Mouse (Mus musculus) heart, embryonic 15.5 days (tissue): Measurements from ENCODE around the gene Rasa2. TPM values are rescaled to one million over a fixed set of nuclear protein-coding genes. Genes with fewer than 3 reads are reported as not detected.
"Not testable (repeated sequence)": the region's sequence is repeated elsewhere in the genome, so short reads cannot be mapped to it uniquely, and the experiment has no call there.

ENCODE experiments used
- ATAC-seq: fragments of 200-750 bp; cut with Nextera tagmentation; replicated peaks from 2 replicates; pipeline ENCODE4 v1.8.0; 2017; ENCODE audit warnings: low read depth, moderate TSS enrichment; ENCODE audit not compliant: insufficient number of reproducible peaks, insufficient read depth, low FRiP score
- H3K27ac ChIP-seq: fragments of 300-500 bp; sonication (generic); 2 replicates; pipeline ENCODE4 v1.5.1; 2015; ENCODE audit warnings: mild to moderate bottlenecking, inconsistent platforms
- H3K27me3 ChIP-seq: fragments of 300-500 bp; sonication (generic); 2 replicates; pipeline ENCODE4 v1.6.1; 2015; ENCODE audit warnings: inconsistent platforms
- H3K36me3 ChIP-seq: fragments of 300-500 bp; sonication (generic); 2 replicates; pipeline ENCODE4 v1.6.1; 2015; ENCODE audit warnings: mild to moderate bottlenecking, inconsistent platforms
- H3K4me1 ChIP-seq: fragments of 300-500 bp; sonication (generic); replicated peaks from 2 replicates; pipeline ENCODE4 v1.6.1; 2015; ENCODE audit warnings: inconsistent platforms
- H3K4me2 ChIP-seq: fragments of 300-500 bp; sonication (generic); 2 replicates; pipeline ENCODE4 v1.6.1; 2015; ENCODE audit warnings: inconsistent platforms, mild to moderate bottlenecking, moderate library complexity
- H3K4me3 ChIP-seq: fragments of 300-500 bp; sonication (generic); 2 replicates; pipeline ENCODE4 v1.5.1; 2015; ENCODE audit warnings: mild to moderate bottlenecking, inconsistent platforms
- H3K9ac ChIP-seq: fragments of 300-500 bp; sonication (generic); 2 replicates; pipeline ENCODE4 v1.6.1; 2015; ENCODE audit warnings: mild to moderate bottlenecking, inconsistent platforms
- H3K9me3 ChIP-seq: fragments of 300-500 bp; sonication (generic); replicated peaks from 2 replicates; pipeline ENCODE4 v1.6.1; 2016; ENCODE audit warnings: inconsistent platforms
- WGBS: fragments of 180-500 bp; shearing (Covaris S2); methylation state at CpG from one replicate; pipeline ENCODE4 v1.1.7; 2015; ENCODE audit warnings: mixed read lengths; 5-methylcytosine and 5-hydroxymethylcytosine counted together
- polyA plus RNA-seq: library from polyadenylated mRNA; unstranded; fragments of >200 nt; fragmentation: Nextera tagmentation; extraction: Ambion mirVana; gene quantifications from 2 replicates; pipeline ENCODE4 v1.2.1, GENCODE M21; 2015

Rasa2 gene
- polyA plus RNA-seq, 1 experiment from 2014 or later, result 13.1 TPM

DNA sequence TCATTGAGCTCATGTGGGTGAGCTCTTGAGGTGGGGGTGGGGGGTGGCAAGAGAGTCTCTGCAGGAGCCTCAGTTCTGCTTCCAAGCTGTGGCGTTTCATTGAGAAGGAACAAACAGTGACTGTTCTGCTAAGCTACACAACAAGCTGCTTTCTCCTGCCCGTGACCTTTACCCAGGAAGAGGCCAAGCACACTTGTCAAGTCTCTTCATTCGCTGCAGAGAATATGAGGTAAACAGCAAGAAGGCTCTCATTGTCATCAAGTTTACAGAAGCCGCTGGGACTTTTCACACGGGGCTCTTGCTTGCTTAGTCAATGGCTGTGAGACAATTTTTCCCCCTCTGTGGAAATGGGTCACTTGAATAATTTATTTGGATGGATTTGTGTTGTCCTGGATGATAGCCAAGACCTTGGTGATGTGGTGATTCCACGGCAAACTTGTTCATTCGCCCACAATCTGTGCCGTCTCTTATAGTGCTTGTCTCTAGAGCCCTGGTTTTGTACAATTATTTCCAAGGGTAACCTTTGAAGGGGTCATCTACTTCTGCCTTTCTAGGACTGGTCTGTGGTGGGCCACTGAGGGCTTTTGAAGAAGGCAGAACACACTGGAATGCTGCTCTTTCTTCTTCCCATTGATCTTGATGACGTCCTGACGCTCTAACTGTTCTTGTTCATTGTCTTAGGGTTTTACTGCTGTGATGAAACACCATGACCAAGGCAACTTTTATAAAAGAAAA is 29.3 kb upstream of the Rasa2 start:
- Histone ChIP-seq H3K9me3 (no peaks in the 10 kb centered on the region), H3K4me3 (no peak overlapping the region), H3K36me3 (no peaks in the 10 kb centered on the region), H3K4me1 (no peaks in the 10 kb centered on the region), H3K4me2 (no peak overlapping the region), H3K27ac (no peak overlapping the region), H3K27me3 (no peaks in the 10 kb centered on the region), H3K9ac (no peak overlapping the region)
- 77% methylated on average over 10 of the region's 10 CpGs for WGBS
- no peak for ATAC-seq

DNA sequence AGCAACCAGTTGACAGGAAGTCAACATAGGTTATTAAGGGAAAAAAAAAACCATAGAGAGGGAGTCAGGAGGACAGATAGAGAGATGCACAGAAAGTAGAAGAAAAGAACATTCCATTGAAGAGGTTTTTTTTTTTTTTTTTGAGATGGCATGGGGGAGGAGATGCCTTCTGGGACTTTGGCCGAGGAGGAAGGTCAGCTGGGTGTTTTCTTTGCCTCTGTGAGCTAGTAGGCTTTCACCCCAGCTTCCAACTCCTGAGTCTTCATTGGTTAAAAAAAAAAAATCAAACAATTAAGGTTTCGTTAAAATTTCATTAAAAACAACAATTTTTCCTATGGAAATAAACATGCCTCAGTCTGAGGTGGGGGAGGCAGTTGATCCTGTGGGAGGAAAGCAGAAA is 28.4 kb upstream of the Rasa2 start:
- H3K9ac ChIP-seq, result no peak overlapping the region
- no peaks in the 10 kb centered on the region for H3K27me3 ChIP-seq
- H3K4me3 ChIP-seq, result no peak overlapping the region
- 76% methylated on average over 2 of the region's 2 CpGs for WGBS
- no peaks in the 10 kb centered on the region for H3K36me3 ChIP-seq
- no peaks in the 10 kb centered on the region for H3K9me3 ChIP-seq
- no peak for ATAC-seq
- no peaks in the 10 kb centered on the region for H3K4me1 ChIP-seq
- H3K27ac ChIP-seq, result no peak overlapping the region
- H3K4me2 ChIP-seq, result no peak overlapping the region

DNA sequence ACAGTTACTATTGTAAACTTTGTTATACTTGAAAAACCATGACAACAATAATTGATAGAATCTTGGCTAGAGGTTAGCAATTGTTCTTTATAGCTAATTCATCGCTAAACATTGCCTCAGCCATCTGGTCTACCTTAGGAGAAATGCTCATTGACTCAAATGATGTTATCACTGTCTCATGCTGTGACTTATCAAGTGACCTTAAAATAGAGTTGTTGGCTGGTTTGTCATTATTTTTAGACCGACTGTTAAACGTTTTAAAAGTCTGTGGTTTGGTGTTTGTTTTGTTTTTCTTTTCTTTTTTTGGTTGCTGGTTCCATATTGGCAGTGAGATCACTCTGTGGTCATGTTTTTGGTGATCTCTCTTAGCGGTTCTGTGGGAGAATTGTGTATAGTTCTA is 22.1 kb upstream of the Rasa2 start:
- WGBS, result 39% methylated on average over 4 of the region's 4 CpGs
- no peaks in the 10 kb centered on the region for H3K4me1 ChIP-seq
- H3K27ac ChIP-seq, result no peak overlapping the region
- no peak overlapping the region for H3K9ac ChIP-seq
- ATAC-seq, result no peak
- no peak overlapping the region for H3K4me2 ChIP-seq
- no peak overlapping the region for H3K4me3 ChIP-seq
- H3K9me3 ChIP-seq, result no peaks in the 10 kb centered on the region
- no peaks in the 10 kb centered on the region for H3K36me3 ChIP-seq
- no peaks in the 10 kb centered on the region for H3K27me3 ChIP-seq

DNA sequence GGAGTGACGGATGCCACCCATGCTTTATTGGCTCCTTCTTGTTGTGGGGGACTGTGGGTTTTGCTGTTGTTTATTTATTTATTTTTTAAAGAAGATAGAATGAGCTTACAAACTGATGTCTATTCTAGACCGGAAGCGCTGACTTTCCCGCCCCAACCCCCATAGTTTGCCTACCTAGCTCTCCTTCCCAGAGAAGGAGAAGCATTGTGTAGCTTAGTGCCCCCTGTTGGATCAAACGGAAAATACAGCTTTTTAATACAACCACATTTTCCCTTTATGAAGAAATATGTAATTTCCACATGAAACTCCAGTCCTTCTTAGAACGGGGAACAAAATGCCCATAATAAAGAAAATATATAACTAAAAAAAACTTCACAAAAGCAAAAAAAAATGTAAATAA is 21.3 kb upstream of the Rasa2 start:
- 66% methylated on average over 6 of the region's 6 CpGs for WGBS
- Histone ChIP-seq H3K4me3 (no peak overlapping the region), H3K9ac (no peak overlapping the region), H3K4me2 (no peak overlapping the region), H3K9me3 (no peaks in the 10 kb centered on the region), H3K27me3 (no peaks in the 10 kb centered on the region), H3K4me1 (no peaks in the 10 kb centered on the region), H3K36me3 (no peaks in the 10 kb centered on the region), H3K27ac (no peak overlapping the region)
- ATAC-seq, result no peak

DNA sequence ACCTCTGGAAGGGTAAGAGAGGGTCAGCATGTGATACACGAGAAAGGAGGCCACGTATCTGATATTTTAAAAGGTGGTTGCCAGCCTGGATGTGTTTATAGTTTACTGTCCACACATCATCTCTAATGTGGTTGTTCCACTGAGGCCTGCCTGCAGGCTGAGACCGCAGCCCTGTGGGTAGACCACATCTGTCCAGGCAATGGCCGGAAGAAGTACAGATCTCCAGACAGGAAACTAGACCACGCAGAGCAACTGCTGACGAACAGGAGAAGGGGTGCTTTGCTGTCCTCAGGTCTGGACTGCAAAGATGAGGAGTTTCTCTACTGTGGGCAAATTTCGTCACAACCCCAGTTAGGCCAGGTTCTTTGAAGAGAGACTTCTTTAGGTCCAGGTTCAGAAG is 19.4 kb upstream of the Rasa2 start:
- no peak for ATAC-seq
- Histone ChIP-seq H3K27ac (no peak overlapping the region), H3K4me3 (no peak overlapping the region), H3K4me1 (no peaks in the 10 kb centered on the region), H3K4me2 (no peak overlapping the region), H3K9me3 (no peaks in the 10 kb centered on the region), H3K36me3 (no peaks in the 10 kb centered on the region), H3K27me3 (no peaks in the 10 kb centered on the region), H3K9ac (no peak overlapping the region)
- 72% methylated on average over 7 of the region's 7 CpGs for WGBS

DNA sequence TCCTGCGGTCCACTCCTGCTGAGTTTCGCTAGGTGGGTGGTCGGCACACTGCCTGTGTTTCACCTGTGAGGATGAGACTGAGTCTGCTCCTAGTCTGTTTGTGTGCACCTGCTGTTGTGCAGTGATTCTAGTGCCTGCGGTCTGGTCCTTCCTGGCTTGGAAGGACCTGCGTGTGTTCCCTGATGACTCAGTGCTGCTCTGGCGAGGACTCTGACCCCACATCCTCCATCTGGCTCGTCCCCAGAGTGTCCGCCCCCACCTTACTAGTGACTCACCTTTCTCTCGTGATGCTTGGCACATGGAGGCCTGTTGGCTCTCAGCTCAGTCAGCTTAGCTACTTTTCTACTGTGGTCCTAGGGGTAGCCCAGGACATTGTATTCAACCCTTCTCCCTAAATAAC is 18.5 kb upstream of the Rasa2 start:
- H3K27me3 ChIP-seq, result no peaks in the 10 kb centered on the region
- no peak for ATAC-seq
- 59% methylated on average over 9 of the region's 9 CpGs for WGBS
- no peaks in the 10 kb centered on the region for H3K9me3 ChIP-seq
- no peaks in the 10 kb centered on the region for H3K4me1 ChIP-seq
- no peak overlapping the region for H3K4me2 ChIP-seq
- no peaks in the 10 kb centered on the region for H3K36me3 ChIP-seq
- no peak overlapping the region for H3K4me3 ChIP-seq
- no peak overlapping the region for H3K27ac ChIP-seq
- H3K9ac ChIP-seq, result no peak overlapping the region

DNA sequence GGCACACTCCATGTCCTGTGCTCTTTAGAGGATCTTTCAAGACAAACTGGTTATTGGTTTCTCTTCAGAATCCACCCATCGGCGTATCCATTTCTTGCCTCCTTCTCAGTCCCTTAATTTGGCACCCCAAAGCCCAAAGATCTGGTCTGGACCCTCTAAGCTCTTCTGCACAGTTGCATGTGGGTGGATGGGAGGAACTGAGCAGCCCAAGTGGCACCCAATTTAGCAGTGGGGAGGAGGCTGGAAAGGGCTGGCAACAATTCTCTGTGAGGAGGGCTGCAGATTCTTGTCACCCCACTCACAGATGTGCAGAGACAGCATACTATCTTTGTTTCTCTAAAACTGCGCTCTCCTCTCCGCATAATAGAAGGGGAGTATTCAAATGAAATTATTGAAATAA is 17.9 kb upstream of the Rasa2 start:
- 84% methylated on average over 4 of the region's 4 CpGs for WGBS
- Histone ChIP-seq H3K36me3 (no peaks in the 10 kb centered on the region), H3K27ac (no peak overlapping the region), H3K27me3 (no peaks in the 10 kb centered on the region), H3K4me2 (no peak overlapping the region), H3K4me1 (no peaks in the 10 kb centered on the region), H3K4me3 (no peak overlapping the region), H3K9me3 (no peaks in the 10 kb centered on the region), H3K9ac (no peak overlapping the region)
- no peak for ATAC-seq

DNA sequence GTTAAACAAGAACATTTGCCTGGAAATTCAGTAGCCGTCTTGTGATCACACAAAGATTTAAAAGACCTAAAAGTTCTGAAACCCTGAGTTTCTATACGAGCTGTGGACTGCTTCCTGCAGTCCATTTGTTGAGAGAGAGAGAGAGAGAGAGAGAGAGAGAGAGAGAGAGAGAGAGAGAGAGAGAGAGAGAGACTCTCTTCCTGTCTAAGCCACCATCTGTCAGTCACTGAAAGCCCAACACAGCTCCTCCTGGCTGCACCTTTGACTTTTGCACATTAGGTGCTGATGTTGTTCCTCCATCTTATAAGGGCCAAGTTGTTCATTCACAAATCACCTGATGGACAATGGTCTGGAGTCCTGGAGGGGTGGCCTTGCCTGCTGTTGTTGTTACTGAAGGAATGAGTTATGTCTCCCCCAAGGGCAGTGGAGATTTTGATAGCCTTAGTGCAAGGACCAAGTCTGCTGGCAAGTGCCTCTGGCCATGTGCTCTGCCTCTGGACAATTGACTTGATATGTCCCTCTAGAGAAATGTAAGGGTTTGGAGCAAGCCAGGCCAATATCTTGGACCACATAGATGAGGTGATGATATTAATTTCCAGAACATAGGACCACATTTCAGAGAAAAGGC is 15.4 kb upstream of the Rasa2 start:
- Histone ChIP-seq H3K9ac (no peak overlapping the region), H3K4me1 (no peaks in the 10 kb centered on the region), H3K4me2 (no peak overlapping the region), H3K9me3 (no peaks in the 10 kb centered on the region), H3K27ac (no peak overlapping the region), H3K4me3 (no peak overlapping the region), H3K27me3 (no peaks in the 10 kb centered on the region), H3K36me3 (no peaks in the 10 kb centered on the region)
- no peak for ATAC-seq
- WGBS, result 48% methylated on average over 2 of the region's 2 CpGs

DNA sequence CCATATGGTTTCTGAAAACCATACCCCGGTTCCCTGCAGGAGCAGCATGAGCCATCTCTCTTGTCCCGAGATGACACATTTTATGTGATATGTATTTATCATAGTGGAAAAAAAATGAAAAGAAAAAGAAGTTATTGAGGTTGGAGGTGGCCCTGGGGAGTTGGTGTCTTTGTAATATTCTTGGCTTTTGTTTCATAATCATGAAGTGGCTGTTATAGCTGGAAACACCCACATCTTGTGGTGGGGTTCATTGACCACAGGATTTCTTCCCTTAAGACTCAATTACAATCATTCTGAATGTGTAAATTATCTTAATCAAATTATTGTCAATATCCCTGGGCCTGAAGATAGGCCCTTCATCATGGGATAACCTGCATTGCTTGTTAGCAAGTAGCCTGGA is 13.4 kb upstream of the Rasa2 start:
- no peak overlapping the region for H3K27ac ChIP-seq
- no peaks in the 10 kb centered on the region for H3K4me1 ChIP-seq
- H3K9ac ChIP-seq, result no peak overlapping the region
- no peak for ATAC-seq
- no peaks in the 10 kb centered on the region for H3K27me3 ChIP-seq
- H3K4me3 ChIP-seq, result no peak overlapping the region
- no peaks in the 10 kb centered on the region for H3K36me3 ChIP-seq
- H3K4me2 ChIP-seq, result no peak overlapping the region
- 78% methylated on average over 2 of the region's 2 CpGs for WGBS
- H3K9me3 ChIP-seq, result no peaks in the 10 kb centered on the region

DNA sequence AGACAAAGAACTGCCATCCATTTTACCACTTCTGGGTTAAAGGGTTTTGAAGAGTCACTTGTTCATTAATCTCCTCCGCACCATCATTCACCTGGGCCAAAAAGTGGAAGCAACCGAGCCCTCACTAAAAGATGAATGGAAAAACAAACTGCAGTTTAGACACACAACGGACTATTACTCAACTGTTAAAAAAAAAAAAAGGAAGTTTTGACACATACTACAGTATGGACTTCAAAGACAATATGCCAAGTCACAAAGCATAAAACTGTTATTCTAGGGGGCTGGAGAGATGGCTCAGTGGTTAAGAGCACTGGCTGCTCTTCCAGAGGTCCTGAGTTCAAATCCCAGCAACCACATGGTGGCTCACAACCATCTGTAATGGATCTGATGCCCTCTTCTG is 12.6 kb upstream of the Rasa2 start:
- not testable (repeated sequence) for H3K27me3 ChIP-seq, H3K9ac ChIP-seq, H3K9me3 ChIP-seq, H3K4me1 ChIP-seq, ATAC-seq, H3K4me3 ChIP-seq, H3K27ac ChIP-seq, H3K36me3 ChIP-seq, H3K4me2 ChIP-seq
- WGBS, result 82% methylated on average over 3 of the region's 3 CpGs

DNA sequence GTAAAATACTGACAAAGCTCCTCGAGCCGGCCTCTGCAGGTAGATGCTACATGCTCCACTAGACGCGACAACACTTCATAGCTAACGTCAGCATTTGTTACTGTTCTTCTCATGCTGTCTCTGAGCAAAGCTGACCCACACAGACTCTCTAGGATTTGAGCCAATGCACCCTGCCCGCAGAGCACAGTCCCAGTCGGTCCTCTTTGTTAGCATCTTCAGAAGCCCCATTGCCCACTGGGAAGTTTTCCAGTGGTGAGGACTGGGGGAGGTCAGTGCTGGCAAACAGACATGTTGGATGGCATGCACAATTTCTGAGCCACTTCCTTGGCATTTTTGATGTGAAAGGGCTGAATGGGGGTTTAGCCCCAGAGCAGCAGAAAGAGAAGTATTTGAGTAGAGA is 8.0 kb upstream of the Rasa2 start:
- Histone ChIP-seq H3K9ac (no peak overlapping the region), H3K9me3 (no peaks in the 10 kb centered on the region), H3K4me1 (no peaks in the 10 kb centered on the region), H3K27me3 (no peaks in the 10 kb centered on the region), H3K4me2 (no peak overlapping the region), H3K4me3 (no peak overlapping the region), H3K27ac (no peak overlapping the region), H3K36me3 (no peaks in the 10 kb centered on the region)
- 92% methylated on average over 7 of the region's 7 CpGs for WGBS
- no peak for ATAC-seq

DNA sequence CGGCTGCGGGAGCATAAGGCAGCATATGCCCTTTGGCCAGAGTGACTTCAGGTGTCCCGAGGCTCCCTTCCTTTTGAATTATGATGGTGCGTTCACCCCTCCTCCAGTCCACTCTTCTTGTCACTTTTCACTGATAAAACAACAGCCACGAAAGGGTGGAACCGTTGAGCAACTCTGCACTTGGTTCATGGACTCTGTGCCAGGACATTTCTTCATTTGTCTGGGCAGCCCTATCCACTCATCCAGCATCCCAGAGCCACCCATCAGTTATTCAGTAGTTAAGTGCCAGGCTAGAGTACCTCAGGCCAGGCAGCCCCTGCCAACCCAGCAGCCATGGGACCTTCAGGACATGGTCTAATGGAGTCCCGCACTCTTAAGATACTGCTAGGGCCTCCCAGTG is 7.1 kb upstream of the Rasa2 start:
- no peaks in the 10 kb centered on the region for H3K4me1 ChIP-seq
- no peaks in the 10 kb centered on the region for H3K9me3 ChIP-seq
- H3K27me3 ChIP-seq, result no peaks in the 10 kb centered on the region
- 72% methylated on average over 7 of the region's 7 CpGs for WGBS
- no peak overlapping the region for H3K4me2 ChIP-seq
- H3K27ac ChIP-seq, result no peak overlapping the region
- H3K9ac ChIP-seq, result no peak overlapping the region
- no peak overlapping the region for H3K4me3 ChIP-seq
- no peak for ATAC-seq
- H3K36me3 ChIP-seq, result no peaks in the 10 kb centered on the region
